Mouse (Mus musculus): ENCODE measurements around the gene Rbfox3. TPM values are rescaled to one million over a fixed set of nuclear protein-coding genes. Genes with fewer than 3 reads are reported as not detected.

Rbfox3 gene
- total RNA-seq (2015) (not detected in 2 replicates), total RNA-seq (2017) (not detected in 2 replicates)

DNA sequence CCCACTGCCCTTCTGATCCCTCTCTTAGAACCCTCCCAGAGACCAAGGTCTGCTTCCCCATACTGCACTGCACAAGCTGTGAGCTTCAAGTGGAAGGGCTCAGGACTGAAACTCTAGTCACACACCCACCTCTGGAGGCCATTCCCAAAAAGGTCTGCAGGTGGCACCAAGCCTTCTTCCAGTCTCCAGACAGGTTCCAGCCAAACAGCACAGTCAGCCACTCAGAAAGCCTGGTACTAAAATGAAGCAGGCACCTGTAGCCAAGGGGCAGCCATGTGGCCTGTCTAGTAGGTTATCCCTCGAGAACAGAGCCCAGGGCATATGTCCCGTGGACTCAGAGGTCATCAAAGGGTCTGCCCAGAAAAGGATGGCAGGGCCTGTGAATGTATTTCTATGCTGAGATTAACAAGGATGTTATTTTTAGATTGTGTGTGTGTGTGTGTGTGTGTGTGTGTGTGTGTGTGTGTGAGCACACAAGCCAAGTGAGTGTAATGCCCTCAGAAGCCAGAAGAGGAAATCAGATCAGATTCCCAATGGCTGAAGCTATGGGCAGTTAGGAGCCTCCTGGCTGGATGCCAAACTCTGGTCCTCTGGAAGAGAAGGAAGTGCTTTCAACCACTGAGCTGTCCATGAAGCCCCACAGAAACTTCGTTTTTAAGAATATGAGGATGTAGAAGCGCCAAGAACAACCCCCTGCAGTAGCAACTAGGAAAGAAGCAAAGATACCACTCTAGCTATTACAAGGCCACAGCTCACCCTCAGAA is at the start of gene Rbfox3:
Gene Rbfox3 (minus strand): TSS at position 291 of the 764 bp plus-strand sequence.
- ATAC-seq (replicated peaks; ENCODE audit: poor library complexity), result no peak

- no peak for ATAC-seq (replicated peaks; ENCODE audit: poor library complexity)
These were observed 49.3 kb upstream of the Rbfox3 start for GRCm38 (mm10) chr11:118960649-118961048.

DNA sequence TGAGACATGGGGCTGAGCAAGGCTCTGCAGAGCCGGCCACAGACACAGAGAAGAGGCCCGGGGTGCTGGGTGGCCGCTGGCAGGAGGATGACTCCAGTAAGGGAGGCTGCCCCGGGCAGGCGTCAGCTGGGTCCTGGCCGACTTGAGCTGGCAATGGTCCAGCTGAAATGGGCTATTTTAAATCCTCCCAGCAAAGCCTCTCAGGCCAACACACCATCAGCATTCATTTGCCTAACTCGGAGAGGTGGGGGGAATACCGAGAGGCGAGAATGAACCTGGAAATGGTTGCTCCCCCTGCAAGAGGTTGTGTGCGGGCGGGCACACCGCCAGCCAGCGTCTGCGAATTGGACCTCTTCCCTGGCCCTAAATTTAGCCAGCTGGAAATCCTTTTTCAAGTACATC is 45.7 kb upstream of the Rbfox3 start:
- no peak for ATAC-seq (replicated peaks; ENCODE audit: poor library complexity)

GRCm38 (mm10) chr11:118955016-118955415 is 43.6 kb upstream of the Rbfox3 start:
- no peak for ATAC-seq (replicated peaks; ENCODE audit: poor library complexity)

DNA sequence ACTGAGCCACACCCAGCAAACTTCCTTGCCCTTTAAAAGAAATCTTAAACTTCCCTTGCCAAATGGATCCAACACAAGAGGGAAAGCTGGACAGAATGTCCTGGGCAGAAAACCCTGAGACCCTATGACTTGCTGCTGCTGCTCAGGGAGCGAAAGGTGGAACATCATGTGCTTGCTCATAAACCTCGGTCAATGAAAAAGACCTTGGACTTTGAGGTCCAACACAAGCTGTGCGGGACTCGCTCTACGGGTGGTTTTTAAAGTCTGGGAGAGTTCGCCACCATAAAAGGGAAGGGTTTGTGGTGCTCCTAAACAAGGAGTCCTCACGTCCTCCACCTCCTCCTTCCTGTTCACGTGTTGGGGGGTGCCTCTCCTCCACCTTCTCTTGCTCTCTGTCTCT is 34.5 kb upstream of the Rbfox3 start:
- ATAC-seq (replicated peaks; ENCODE audit: poor library complexity), result no peak

DNA sequence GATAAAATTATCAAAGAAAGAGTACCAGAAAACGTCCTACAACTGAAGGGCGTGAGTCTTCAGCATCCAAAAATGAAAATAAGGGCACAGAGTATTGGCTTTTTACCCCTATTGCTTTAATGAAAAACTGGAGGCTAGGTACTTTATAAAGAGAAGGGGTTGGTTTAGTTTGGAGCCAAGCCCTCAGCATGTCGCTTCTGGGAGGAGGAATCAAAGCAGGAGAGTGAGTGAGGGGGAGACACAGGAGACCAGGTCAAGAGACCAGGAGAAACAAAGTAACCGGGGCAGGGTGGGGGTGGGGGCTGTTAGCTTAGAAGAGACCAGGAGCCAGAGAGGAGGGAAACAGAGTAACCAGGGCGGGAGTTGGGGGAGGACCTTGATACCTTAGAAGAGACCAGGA is 29.9 kb upstream of the Rbfox3 start:
- no peak for ATAC-seq (replicated peaks; ENCODE audit: poor library complexity)

DNA sequence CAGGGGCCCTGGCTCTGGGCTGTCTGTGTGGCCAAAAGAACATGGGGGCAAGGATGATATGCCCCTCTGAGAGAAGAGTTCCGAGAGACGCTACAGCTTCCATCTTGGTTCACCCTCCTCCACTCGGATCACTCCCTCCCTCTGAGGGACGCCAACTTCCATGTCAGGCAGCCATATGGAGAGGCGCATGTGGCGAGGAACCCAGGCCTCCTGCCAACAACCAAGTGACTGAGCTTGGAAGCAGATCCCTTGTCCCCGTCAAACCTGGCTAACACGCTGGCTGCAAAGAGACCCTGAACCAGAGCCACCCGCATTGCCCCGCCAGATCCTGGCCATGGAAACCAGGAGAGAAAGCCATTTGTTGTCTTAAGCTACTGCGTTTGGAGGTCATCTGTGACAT is 29.1 kb upstream of the Rbfox3 start:
- ATAC-seq (replicated peaks; ENCODE audit: poor library complexity), result no peak

GRCm38 (mm10) chr11:118939731-118940130 is 28.3 kb upstream of the Rbfox3 start:
- no peak for ATAC-seq (replicated peaks; ENCODE audit: poor library complexity)

DNA sequence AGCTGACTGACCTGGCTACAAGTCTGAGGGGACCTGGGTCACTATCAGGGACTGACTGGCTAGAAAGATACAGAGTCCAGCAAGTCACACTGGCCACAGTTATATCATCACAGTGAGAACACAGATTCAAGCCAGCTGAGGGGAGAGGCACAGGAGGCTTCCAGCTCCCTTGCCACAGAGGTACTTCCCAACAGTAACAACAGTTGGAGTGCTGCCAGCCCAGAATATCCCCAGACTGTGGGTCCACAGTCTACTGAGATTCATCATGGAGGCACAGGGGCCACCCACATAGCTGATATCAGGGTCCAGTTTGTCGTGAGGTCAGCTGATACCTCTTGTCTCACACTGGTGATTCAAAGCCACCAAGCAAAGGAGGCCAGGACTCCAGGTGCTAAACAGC is 23.5 kb upstream of the Rbfox3 start:
- ATAC-seq (replicated peaks; ENCODE audit: poor library complexity), result no peak

GRCm38 (mm10) chr11:118927081-118927480 is 15.7 kb upstream of the Rbfox3 start:
- ATAC-seq (replicated peaks; ENCODE audit: poor library complexity), result no peak

GRCm38 (mm10) chr11:118921852-118922251 is 10.5 kb upstream of the Rbfox3 start:
- ATAC-seq (replicated peaks; ENCODE audit: poor library complexity), result no peak

DNA sequence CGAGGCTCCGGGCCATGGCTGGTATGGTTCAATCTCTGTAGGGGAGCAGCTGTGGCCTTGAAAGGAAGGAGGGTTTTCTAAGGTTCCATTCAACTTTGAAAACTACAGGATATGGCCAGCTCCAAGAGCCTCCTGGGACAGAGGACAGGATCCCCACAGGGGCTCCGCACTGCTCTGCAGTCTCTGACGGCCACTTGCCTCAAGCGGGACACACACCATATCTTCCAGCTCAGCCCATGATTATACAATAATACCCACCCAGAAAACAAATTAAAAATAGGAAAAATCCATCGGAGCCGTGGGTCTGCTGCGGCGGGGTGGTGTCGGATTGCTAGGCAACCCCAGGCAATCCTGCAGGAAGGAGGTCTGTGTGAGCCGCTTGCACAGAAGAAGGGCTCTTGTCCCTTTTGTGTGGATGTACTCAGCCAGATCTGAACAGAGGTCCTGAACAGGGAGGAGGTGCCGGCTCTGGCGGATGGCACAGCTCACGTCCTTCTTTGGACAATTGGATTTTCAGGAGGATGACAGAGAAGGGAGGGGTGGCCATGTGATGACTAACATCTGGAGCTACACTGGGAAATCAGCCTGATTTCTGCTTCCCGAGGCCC is 5.1 kb upstream of the Rbfox3 start:
- no peak for ATAC-seq (replicated peaks; ENCODE audit: poor library complexity)

- ATAC-seq (replicated peaks; ENCODE audit: poor library complexity), result no peak
These were observed 4.5 kb upstream of the Rbfox3 start for GRCm38 (mm10) chr11:118915888-118916287.

DNA sequence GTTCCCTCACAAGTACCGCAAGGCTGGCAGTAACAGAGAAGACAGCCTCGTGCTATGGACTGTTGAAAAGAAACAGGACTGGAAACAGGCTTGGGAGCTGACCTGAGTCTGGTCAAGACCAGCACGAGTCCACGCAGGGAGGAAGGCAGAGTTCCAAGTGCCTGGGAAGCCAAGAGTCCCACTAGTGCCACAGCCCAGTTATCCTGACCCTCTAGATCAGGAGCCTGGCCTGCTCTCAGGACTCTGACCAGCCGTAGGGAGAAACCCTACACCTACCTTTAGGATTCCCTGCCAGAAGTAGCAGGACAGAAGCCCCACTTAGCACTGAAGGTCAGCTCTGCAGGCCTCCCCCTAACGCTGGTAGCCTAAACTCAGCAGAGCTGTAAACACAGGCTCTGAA is 1.3 kb upstream of the Rbfox3 start:
- ATAC-seq (replicated peaks; ENCODE audit: poor library complexity), result no peak

- no peak for ATAC-seq (replicated peaks; ENCODE audit: poor library complexity)
These were observed 641 bp downstream of the Rbfox3 start for GRCm38 (mm10) chr11:118910756-118911155.

- ATAC-seq (replicated peaks; ENCODE audit: poor library complexity), result no peak
These were observed 1.6 kb downstream of the Rbfox3 start for GRCm38 (mm10) chr11:118909814-118910201.

- ATAC-seq (replicated peaks; ENCODE audit: poor library complexity), result no peak
These were observed 2.2 kb downstream of the Rbfox3 start for GRCm38 (mm10) chr11:118908981-118909813.

DNA sequence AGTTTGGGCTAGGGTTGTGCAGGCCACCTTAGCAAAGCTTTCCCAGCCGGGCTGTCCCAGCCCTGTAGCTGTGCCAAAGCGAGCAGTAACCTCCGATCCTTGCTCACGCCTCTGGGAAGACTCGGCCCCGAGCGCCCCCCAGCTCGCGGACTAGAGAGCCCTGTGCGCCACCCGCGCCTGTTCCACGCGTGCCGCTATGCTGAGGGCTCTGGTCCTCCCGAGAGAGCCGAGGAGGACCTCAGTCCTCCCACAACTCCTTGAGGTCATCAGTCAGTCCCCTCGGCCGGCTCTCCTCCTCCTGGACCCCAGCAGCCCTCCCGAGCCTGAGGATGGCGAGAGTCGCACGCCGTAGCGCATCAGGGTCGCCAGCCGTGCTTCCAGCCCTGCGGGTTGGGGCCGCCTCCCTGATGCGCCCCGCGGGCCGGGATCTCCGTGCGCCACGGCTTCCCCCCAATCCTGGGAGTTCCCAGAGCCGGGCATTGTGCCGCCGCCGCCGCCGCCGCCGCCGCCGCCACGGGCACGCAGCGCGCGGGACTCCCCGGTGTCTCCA is 2.9 kb downstream of the Rbfox3 start:
- no peak for ATAC-seq (replicated peaks; ENCODE audit: poor library complexity)

DNA sequence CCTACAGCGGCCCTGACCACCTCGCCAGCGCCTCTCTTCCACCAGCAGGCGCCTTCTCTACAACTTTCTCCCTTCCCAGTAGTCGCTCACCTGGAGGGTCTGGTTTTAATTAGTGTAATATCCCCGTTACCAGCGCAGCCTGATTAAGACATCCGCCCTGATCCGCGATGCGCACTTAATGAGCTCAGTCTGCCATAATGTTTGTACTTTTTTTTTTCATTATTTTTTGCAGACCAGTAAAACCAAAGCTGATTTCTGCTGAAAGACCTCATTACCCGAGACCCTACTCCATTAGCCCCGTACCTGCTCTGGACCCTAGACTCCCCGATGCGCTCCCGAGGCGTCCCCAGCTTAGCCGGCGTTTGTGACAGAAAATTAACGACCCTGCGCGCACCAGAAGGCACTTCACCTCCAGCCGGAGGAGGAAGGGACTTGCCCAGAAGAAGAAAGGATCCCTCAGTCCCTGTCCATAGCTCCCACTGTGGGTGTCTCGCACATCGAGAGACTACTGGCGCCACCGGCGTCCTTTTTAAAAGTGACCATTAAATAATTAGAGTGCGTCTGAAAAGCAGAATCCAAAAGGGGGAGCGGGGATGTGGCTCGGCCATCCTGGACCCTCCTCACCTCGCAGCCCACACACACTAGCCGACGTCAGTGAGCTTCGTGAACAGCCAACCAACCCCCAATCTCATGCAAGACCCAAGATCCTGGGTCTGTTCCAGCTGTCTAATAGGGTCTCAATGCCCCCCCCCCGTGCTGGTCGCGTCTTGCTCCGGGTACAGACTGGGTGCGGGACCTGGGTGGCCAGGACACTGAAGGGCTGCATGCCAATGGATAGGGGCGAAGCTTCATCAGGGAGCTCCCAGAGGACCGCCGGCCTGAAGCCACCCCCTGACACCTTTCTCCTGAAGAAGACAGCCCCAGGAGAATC is 3.7 kb downstream of the Rbfox3 start:
- no peak for ATAC-seq (replicated peaks; ENCODE audit: poor library complexity)

GRCm38 (mm10) chr11:118906824-118907470 is 4.5 kb downstream of the Rbfox3 start:
- ATAC-seq (replicated peaks; ENCODE audit: poor library complexity), result no peak
